Mouse (Mus musculus) cerebellum, postnatal 36 days (tissue): ENCODE data around the gene Rab4a.

Experiments
- DNase-seq, 2 experiments: peaks; one replicate each; pipeline ENCODE4 v3.0.0; 2021 to 2022; ENCODE audit warnings: mixed read lengths in 2 of 2

Rab4a gene

GRCm38 (mm10) chr8:123815325-123815724 lies 9.5 kb downstream of the Rab4a start:
- no peak for DNase-seq

DNA sequence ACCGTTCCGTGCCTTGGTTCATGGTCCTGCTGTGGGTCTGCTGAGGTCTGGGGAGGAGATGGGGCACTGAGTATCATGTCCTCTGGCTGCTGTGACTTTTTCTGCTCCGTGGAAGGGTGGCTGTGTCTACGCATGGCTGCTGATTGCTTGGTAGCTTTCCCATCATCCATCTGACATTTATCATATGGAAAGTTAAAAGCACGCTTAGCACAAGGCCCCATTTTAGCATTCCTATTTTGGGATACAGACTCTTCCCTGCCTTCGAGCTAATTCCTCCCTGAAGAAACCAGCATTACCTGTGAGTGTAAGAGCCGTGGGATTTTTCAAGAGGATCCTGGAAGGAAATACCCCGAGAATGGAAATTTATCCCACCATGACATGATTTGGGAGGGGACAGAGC lies 11.2 kb downstream of the Rab4a start:
- DNase-seq: no peak

DNA sequence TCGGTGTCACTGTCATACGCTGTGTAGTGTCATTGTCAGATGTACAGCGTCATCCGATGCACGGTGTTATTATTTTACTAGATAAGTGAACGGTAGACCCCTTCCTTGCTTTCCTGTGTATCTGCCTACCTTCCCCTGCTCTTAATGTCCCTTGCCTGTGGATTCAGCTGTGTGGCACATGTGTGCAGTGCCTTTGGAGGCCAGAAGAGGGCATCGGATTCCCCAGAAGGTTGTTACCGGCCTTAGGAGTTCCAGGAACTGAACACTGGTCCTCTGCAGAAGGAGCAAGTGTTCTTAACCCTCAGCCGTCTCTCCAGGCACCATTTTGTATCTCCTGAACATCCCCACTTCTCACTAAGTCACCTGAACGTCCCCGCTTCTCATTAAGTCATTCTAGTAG lies 12.0 kb downstream of the Rab4a start:
- no peak for DNase-seq

GRCm38 (mm10) chr8:123819683-123820610 lies 14.2 kb downstream of the Rab4a start:
- DNase-seq: no peak

- DNase-seq: no peak
Observed at GRCm38 (mm10) chr8:123820780-123821179, 15.0 kb downstream of the Rab4a start.

DNA sequence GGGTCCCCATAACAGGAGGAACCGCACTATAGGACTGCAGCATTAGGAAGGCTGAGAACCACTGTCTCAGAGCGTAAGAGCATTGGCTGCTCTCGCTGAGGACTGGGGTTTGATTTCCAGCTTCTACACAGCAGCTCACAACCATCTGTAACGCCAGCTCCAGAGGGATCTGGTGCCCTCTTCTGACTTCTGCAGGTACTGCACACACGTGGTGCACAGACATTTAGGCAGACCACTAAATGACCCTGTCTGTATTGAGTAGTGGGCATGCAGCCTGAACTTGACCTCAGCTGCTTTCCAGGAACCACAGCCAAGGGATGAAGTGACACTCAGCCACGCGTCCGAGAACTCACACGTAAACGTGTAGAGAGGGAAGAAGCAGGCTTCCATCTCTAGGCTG lies 17.3 kb downstream of the Rab4a start:
- no peak for DNase-seq

- DNase-seq: no peak
Observed at GRCm38 (mm10) chr8:123823532-123824123, 17.8 kb downstream of the Rab4a start.

DNA sequence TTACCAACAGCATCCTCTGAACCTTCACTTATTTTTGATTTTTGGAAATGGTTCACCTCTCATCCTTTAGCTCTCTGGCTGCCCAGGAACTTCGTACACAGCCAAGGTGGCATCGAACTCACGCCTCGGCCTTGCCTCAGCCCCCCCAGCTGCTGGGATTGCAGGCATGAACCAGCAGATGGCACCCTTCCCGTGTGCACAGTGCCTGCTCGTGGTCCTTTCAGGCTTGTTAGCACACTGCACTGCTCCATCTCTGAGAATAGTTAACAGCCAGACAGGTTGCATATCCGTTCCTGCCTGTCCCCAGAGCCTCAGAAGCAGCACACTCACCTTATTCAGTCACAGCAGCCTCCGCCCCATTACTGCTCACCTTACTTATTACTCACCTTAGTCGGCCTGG lies 20.2 kb downstream of the Rab4a start:
- DNase-seq: peak; percentile 39 to 50

- peak in 1 of 2 experiments; percentile 43 for DNase-seq
Observed at GRCm38 (mm10) chr8:123826758-123827157, 21.0 kb downstream of the Rab4a start.

DNA sequence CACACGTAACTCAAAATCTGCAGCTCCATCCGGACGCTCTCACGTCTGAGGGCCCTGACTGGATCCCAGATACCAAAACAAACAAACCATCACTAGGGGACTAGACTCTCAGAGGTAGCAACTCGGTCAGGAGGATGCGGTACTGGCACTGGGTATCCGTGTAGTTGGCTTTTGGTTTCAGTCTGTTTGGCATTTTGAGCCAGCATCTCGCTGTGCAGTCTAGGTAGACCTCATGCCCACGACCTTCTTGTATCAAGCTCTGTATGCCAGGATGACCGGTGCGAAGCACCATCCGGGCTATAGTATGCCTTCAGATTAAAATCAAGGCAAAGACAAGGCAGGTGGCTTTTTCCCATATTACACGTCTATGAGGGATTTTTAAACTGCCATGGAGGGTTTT lies 21.7 kb downstream of the Rab4a start:
- DNase-seq: peak; percentile 60 to 64

DNA sequence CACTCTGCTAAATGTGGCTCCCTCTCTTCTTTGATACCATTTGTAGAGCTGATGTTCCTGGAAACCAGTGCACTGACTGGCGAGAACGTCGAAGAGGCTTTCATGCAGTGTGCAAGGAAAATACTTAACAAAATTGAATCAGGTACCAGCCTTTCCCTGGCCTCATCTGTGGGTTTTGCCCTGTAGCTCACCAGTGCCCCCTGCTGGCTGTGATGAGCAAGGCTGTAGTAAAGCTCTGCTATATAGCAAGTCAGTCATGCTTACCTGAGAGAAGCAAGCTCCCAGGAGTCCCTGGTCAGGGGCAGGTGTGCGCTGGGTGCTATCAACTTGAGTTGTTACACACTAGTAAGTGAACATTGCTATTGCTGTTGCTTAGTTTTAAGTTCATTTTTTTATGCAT lies 27.0 kb downstream of the Rab4a start:
- peak; percentile 47 to 59 for DNase-seq

DNA sequence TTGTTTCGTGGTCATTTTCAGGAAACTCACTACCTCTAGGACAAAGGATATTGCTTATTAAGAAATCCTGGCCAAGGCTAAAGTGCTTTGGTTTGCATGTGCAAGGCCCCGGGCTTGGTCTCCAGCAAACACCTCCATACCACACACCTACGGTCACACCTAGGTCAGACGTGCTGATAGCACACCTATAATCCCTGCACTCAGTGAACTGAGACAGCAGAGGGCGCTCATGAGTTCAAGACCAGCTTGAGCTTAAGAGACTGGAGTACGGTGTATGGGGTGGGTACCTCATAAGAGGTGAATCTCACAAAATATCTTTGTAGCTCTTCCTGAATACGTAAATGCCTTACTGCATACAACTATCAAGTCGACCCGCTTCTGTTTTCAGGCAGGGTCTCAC lies 29.7 kb downstream of the Rab4a start:
- DNase-seq: peak; percentile 80 to 86

DNA sequence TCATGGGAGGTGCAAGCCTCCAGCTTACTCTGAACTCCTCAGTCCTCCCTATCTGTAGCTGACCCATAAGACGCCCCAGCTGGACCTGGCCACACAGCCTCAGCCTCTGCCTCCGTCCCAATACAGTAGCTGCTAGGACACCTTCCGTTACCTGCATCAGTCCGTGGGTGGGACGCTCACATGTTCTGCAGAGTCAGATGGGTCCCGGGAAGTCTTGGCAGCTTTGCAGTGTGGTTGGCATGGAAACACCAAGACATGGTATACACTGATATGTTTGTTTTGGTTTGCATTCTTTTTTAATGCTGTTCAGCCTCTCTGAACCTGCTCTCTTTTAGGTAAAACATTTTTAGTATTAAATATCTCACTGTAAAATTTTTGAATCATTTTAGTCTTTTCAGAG lies 30.6 kb downstream of the Rab4a start:
- no peak for DNase-seq

DNA sequence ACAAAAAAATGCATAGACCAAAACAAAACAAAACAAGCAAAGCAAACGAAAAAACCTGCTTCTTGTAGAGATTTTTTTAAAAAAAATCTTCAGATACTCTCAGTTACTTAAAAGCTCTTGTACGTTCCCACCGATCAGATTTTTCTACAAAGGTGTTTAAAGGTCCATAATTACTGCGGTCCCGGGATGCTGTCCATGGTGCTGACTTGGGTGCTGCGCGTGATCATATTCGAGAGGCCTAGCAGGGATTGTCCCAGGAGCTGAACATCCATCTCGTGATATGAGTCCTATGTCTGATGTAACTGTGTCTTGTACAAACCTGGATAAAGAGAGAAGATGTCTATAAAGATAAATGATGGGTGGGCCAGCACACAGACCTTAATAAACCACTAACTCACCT lies 32.7 kb downstream of the Rab4a start:
- no peak for DNase-seq

DNA sequence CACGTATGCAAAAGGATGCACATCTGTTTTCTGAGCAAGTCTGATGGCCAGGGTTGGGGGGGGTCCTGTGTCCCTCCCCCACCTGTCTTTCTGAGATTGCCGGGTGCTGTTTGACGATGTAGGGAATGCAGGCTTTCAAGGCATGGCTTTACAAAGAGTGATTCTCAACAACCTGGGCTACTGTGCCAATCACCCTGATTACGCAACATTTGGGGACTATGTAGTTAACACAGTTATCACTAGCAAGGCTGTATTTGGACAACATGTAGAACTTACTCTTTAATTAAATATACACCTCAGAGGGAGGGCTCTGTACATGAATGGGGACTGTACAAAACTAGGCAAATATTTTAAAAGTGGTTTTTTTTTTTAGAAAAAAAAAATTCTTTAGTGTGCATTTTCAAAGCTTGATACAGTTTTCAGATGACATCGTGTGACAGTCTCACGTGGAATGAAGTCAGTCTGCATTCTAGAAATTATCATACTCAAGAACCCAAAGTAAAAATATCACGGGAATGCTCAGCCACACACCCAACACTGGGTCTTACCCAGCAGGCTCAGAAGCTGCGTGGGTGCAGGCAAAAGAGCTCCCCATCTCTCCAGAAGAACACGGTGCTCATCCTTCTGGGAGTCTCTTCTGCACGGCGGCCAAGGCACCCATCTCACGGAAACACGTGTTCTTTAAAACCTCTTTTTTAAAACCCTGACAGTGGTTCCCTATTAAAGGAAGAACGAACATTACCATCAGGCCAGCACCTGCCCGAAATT lies 35.0 kb downstream of the Rab4a start:
- no peak for DNase-seq

GRCm38 (mm10) chr8:123842086-123842485 lies 36.3 kb downstream of the Rab4a start:
- DNase-seq: no peak

DNA sequence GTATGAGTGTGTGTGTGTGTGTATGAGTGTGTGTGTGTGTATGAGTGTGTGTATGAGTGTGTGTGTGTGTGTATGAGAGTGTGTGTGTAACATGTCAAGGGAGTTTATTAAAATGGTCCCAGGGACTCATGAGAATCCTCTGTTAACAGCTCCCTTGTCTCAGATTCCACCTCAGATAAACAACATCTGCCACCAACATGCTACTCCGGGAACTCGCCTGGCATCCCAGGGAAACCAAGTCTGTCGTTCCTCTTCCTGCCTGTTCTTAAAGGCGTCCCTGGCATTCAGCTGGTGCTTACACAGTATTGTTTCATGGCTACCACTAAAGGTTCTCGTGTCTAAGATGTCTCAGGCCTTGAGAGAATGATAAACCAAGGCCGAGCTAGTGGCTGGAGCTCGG lies 38.6 kb downstream of the Rab4a start:
- no peak for DNase-seq

DNA sequence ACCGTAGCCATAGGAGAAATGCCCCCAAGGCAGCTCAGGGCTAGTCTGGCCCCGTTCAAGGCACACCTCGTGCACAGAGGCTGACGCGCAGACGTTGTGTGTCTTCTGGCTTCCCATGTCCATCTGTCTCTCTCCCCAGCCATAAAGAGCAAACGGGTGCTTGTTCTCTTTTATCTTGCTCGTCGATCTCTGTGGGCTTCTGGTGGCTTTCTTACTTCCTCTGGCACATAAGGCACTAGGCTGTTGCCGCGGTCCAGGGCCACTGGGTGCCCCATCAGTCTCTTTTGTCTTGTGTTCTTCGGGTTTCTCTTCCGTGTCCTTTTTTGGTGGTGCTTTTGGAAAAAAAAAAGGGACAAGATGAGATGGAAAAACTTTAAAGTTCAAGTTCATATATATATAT lies 39.3 kb downstream of the Rab4a start:
- no peak for DNase-seq

GRCm38 (mm10) chr8:123845991-123846390 lies 40.2 kb downstream of the Rab4a start:
- DNase-seq: no peak

GRCm38 (mm10) chr8:123846509-123846908 lies 40.7 kb downstream of the Rab4a start:
- no peak for DNase-seq

GRCm38 (mm10) chr8:123847546-123847945 lies 41.8 kb downstream of the Rab4a start:
- DNase-seq: peak; percentile 51 to 61

DNA sequence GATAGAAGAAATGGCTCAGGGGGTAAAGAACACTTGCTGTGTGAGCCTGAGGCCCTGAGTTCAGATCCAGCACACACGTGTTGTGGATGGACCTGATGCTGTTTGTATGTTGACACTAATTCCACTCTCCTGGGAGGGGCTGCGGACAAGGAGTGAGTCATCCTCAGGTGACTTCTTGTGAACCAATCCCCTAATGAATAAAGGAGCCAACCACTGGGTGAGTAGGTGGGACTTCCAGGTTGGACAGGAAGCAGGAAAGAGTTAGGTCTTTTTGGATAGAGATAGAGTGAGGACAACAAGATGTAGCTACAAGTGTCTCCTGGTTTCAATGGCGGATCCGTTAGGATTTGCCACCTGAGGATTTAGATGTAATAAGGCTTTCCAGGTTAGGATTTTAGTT lies 43.6 kb downstream of the Rab4a start:
- DNase-seq: no peak

GRCm38 (mm10) chr8:123851590-123851989 lies 45.8 kb downstream of the Rab4a start:
- DNase-seq: peak in 1 of 2 experiments; percentile 46

- no peak for DNase-seq
Observed at GRCm38 (mm10) chr8:123854252-123854651, 48.5 kb downstream of the Rab4a start.
